Mouse (Mus musculus) heart, embryonic 16.5 days (tissue): ENCODE measurements around the gene Appbp2. TPM values are rescaled to one million over a fixed set of nuclear protein-coding genes. Genes with fewer than 3 reads are reported as not detected.

Source experiments
- ATAC-seq: fragments of 200-750 bp; cut with Nextera tagmentation; replicated peaks from 2 replicates; pipeline ENCODE4 v1.8.0; 2017; ENCODE audit warnings: moderate number of reproducible peaks; ENCODE audit not compliant: insufficient read depth, low FRiP score; ENCODE audit errors: extremely low read depth
- H3K27ac ChIP-seq: fragments of 300-500 bp; sonication (generic); 2 replicates; pipeline ENCODE4 v1.5.1; 2014; ENCODE audit warnings: mild to moderate bottlenecking, low read length, control low read depth, moderate library complexity
- H3K27me3 ChIP-seq: fragments of 300-500 bp; sonication (generic); 2 replicates; pipeline ENCODE4 v1.6.1; 2014; ENCODE audit warnings: low read length, mixed read lengths; ENCODE audit not compliant: control insufficient read depth, insufficient read depth
- H3K36me3 ChIP-seq: fragments of 300-500 bp; sonication (generic); 2 replicates; pipeline ENCODE4 v1.6.1; 2014; ENCODE audit not compliant: control insufficient read depth, insufficient read depth
- H3K4me1 ChIP-seq: fragments of 300-500 bp; sonication (generic); 2 replicates; pipeline ENCODE4 v1.6.1; 2014; ENCODE audit warnings: low read length, mixed read lengths; ENCODE audit not compliant: control insufficient read depth, insufficient read depth
- H3K4me2 ChIP-seq: fragments of 300-500 bp; sonication (generic); 2 replicates; pipeline ENCODE4 v1.6.1; 2014; ENCODE audit warnings: low read depth, mild to moderate bottlenecking, control low read depth, low read length
- H3K4me3 ChIP-seq: fragments of 300-500 bp; sonication (generic); 2 replicates; pipeline ENCODE4 v1.5.1; 2014; ENCODE audit warnings: mild to moderate bottlenecking, control low read depth, low read length
- H3K9ac ChIP-seq: fragments of 300-500 bp; sonication (generic); 2 replicates; pipeline ENCODE4 v1.6.1; 2014; ENCODE audit warnings: low read length, control low read depth
- H3K9me3 ChIP-seq: fragments of 300-500 bp; sonication (generic); replicated peaks from 2 replicates; pipeline ENCODE4 v1.6.1; 2016; ENCODE audit warnings: low read length; ENCODE audit not compliant: control insufficient read depth
- WGBS: fragments of 180-500 bp; shearing (Covaris S2); extraction: QIAGEN DNeasy Blood & Tissue Kit; methylation state at CpG from one replicate; pipeline ENCODE4 v1.1.7; 2014; 5-methylcytosine and 5-hydroxymethylcytosine counted together
- polyA plus RNA-seq: library from polyadenylated mRNA; unstranded; fragments of >200 nt; fragmentation: Nextera tagmentation; extraction: Ambion mirVana; gene quantifications from 2 replicates; pipeline ENCODE4 v1.2.1, GENCODE M21; 2015

Appbp2 gene
- polyA plus RNA-seq, 1 experiment from 2014 or later: 31.8 TPM

DNA sequence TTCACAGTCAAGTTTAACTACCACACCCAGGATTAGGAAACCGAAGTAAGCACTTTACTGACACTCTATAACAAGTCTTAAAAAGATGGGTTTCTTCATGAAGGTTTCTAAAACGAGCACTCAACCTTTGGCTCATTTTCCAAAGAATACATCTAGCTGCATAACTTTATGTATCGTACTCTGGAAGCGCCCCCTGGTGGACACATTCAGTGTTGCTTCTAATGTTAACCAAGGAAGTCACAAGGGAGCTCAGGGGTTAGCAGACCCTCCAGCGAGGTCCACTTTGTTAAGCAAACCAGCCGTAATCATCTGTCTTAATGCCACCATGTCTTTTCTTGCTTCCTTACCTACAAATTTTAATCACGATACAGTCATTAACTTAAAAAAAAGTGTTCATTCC is 26.3 kb upstream of the Appbp2 start:
- H3K27ac ChIP-seq: no peak overlapping the region
- H3K4me1 ChIP-seq: no peaks in the 10 kb centered on the region
- H3K27me3 ChIP-seq: no peaks in the 10 kb centered on the region
- 28% methylated on average over 7 of the region's 7 CpGs for WGBS
- no peak for ATAC-seq
- H3K4me3 ChIP-seq: no peak overlapping the region
- no peaks in the 10 kb centered on the region for H3K36me3 ChIP-seq
- H3K9me3 ChIP-seq: no peaks in the 10 kb centered on the region
- no peak overlapping the region for H3K4me2 ChIP-seq
- no peak overlapping the region for H3K9ac ChIP-seq

DNA sequence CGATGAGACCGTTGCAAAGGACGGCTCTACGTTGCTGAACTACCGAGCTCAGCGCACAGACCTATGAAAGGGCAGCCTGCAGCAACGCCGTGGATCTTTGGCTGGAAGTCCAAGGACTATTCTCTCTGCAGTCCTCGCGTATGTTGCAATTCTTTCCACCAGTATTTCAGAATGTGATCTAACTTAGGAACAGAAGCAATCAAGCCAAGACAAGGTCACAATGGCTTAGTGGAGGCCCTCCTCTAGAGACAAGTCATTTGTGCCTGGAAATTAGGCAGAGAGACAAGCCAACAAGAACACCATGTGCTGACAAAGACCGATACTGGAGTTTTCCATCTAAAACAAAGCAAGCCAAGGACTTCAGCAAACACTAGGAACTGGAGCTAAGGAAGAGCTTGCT is 24.0 kb upstream of the Appbp2 start:
- no peaks in the 10 kb centered on the region for H3K36me3 ChIP-seq
- no peaks in the 10 kb centered on the region for H3K27me3 ChIP-seq
- peaks cover 4% of the 10 kb centered on the region; the same call in 1 of the 2 replicates for H3K4me1 ChIP-seq
- H3K4me3 ChIP-seq: no peak overlapping the region
- no peak overlapping the region for H3K9ac ChIP-seq
- H3K4me2 ChIP-seq: no peak overlapping the region
- 85% methylated on average over 11 of the region's 11 CpGs for WGBS
- H3K27ac ChIP-seq: no peak overlapping the region
- H3K9me3 ChIP-seq: no peaks in the 10 kb centered on the region
- ATAC-seq: no peak

DNA sequence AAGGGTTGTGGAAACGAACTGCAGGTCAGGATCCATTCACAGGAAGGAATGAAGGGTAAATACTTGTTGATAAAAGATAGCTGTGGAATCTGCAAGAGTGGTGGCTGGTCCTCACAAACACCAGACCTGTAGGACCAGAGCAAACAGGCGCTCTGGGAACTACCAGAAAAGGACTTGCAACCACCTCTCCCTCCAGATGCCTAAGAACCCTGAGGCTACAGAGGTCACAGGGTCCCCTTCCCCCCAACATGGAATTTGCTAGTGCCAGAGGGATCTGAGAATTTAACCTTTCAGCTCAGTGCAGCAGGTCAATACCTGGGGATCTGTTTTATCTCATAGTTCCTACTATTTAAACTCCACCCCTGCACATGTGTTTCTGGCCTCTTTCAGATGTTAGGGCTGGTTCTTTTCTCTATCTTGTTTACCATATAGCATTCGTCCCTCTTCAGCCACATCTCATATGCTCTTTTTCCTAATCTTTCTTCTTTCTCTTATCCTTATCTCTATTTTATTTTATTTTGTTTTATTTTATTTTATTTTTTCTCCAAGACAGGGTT is 20.6 kb upstream of the Appbp2 start:
- Histone ChIP-seq H3K9ac (no peak overlapping the region), H3K36me3 (no peaks in the 10 kb centered on the region), H3K27me3 (no peaks in the 10 kb centered on the region), H3K4me3 (no peak overlapping the region), H3K4me2 (no peak overlapping the region), H3K27ac (no peak overlapping the region), H3K9me3 (no peaks in the 10 kb centered on the region), H3K4me1 (peaks cover 4% of the 10 kb centered on the region; the same call in 1 of the 2 replicates)
- WGBS: 15% methylated on average over 3 of the region's 3 CpGs
- ATAC-seq: no peak

DNA sequence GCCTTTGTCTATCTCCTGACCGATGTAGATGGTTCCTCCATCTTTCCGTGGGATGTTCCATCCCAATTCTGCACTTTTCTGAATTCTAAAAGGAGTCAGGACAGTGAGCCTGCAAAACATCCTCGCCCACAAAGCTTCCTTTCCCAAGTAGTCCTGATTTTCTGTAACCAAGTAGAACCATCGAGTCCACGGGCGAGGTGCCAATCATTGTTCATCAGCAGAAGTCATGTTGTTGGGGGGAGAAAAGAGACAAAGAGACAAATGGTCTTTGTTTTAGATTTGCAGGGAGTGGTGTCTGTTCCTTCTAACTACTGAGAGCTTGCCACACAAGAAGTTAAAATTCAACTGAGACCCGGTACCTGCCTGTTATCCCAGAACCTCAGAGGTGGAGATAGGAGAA is 18.7 kb upstream of the Appbp2 start:
- no peaks in the 10 kb centered on the region for H3K36me3 ChIP-seq
- H3K27ac ChIP-seq: no peak overlapping the region
- H3K4me2 ChIP-seq: no peak overlapping the region
- WGBS: 75% methylated on average over 7 of the region's 7 CpGs
- H3K9ac ChIP-seq: no peak overlapping the region
- H3K9me3 ChIP-seq: no peaks in the 10 kb centered on the region
- no peaks in the 10 kb centered on the region for H3K27me3 ChIP-seq
- H3K4me3 ChIP-seq: no peak overlapping the region
- peaks cover 4% of the 10 kb centered on the region; the same call in 1 of the 2 replicates for H3K4me1 ChIP-seq
- no peak for ATAC-seq

DNA sequence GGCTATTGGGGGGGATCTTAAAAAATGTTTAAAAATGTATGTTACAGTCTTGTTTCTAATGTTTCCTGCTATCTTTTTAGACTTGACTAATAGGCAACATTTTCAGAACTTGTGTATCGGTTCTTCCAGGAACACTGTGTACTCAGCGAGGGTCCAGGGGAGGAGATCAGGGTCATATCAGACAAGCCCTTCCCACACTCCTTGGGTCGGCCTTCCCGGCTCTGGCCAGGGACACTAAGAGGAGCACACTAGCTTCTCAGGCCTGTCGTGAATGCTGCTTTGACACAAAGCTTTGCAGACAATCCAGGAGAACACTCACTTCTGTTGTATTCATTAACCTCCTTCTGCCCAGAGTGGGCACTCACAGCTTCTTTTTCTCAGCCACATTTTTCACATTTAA is 18.1 kb upstream of the Appbp2 start:
- Histone ChIP-seq H3K9ac (no peak overlapping the region), H3K9me3 (no peaks in the 10 kb centered on the region), H3K4me1 (peaks cover 4% of the 10 kb centered on the region; the same call in 1 of the 2 replicates), H3K4me3 (no peak overlapping the region), H3K36me3 (no peaks in the 10 kb centered on the region), H3K4me2 (no peak overlapping the region), H3K27me3 (no peaks in the 10 kb centered on the region), H3K27ac (no peak overlapping the region)
- WGBS: 66% methylated on average over 5 of the region's 5 CpGs
- no peak for ATAC-seq

DNA sequence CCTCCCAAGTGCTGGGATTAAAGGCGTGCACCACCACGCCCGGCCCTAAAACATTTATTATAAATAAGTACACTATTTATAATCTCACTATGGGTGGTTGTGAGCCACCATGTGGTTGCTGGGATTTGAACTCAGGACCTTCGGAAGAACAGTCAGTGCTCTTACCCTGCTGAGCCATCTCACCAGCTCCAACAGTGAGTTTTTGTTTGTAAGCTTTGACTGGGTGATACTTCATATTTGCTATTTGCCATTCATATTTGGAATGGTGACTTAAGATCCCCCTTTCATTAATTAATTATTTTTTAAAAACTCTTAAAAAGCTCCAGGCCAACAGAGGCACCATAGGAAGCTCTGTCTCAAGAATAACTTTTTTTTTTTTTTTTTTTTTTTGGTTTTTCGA is 17.0 kb upstream of the Appbp2 start:
- Histone ChIP-seq H3K4me3 (no peak overlapping the region), H3K9ac (no peak overlapping the region), H3K36me3 (no peaks in the 10 kb centered on the region), H3K4me1 (peaks cover 4% of the 10 kb centered on the region; the same call in 1 of the 2 replicates), H3K4me2 (no peak overlapping the region), H3K9me3 (no peaks in the 10 kb centered on the region), H3K27ac (no peak overlapping the region), H3K27me3 (no peaks in the 10 kb centered on the region)
- ATAC-seq: no peak
- 85% methylated on average over 5 of the region's 5 CpGs for WGBS

DNA sequence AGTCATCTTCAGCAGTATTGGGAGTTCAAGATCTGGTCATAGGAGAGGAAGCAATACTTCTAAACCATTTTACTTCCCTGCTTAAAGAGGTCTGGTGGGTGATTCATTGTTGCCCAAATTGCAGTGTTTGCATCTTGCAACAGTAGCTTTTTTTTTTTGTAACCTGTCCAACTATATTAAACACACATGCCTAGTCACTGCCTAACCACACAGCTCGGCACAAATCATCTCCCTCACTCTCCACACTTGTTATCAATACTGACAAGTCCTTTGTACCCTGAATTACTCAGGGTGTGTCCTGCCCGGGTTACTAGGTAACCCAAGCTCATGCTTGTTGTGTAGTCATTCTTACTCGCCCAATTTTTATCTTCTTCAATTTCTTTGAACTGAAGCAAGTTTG is 15.5 kb upstream of the Appbp2 start:
- Histone ChIP-seq H3K36me3 (no peaks in the 10 kb centered on the region), H3K4me3 (no peak overlapping the region), H3K9me3 (no peaks in the 10 kb centered on the region), H3K4me1 (peaks cover 3% of the 10 kb centered on the region; the same call in 1 of the 2 replicates), H3K27ac (no peak overlapping the region), H3K4me2 (no peak overlapping the region), H3K9ac (no peak overlapping the region), H3K27me3 (no peaks in the 10 kb centered on the region)
- ATAC-seq: no peak
- 42% methylated on average over 3 of the region's 3 CpGs for WGBS

DNA sequence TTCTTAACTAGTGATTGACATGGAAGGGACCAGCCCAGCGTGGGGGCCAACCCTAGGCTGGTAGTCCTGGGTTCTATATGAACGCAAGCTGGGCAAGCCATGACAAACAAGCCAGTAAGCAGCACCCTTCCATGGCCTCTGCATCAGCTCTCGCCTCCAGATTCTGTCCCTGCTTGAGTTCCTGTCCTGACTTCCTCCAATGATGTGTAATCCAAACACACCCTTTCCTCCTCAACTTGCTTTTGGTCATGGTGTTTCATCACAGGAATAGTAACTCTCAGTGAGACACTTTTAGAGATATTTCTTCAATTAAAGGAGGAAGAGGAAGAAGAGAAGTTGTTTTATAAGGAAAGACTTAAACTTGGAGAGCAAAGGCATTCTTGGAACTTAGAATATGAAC is 14.4 kb upstream of the Appbp2 start:
- no peak overlapping the region for H3K27ac ChIP-seq
- H3K4me2 ChIP-seq: no peak overlapping the region
- no peaks in the 10 kb centered on the region for H3K4me1 ChIP-seq
- H3K27me3 ChIP-seq: no peaks in the 10 kb centered on the region
- no peaks in the 10 kb centered on the region for H3K36me3 ChIP-seq
- no peak overlapping the region for H3K9ac ChIP-seq
- WGBS: 67% methylated on average over 3 of the region's 3 CpGs
- ATAC-seq: no peak
- no peaks in the 10 kb centered on the region for H3K9me3 ChIP-seq
- H3K4me3 ChIP-seq: no peak overlapping the region

DNA sequence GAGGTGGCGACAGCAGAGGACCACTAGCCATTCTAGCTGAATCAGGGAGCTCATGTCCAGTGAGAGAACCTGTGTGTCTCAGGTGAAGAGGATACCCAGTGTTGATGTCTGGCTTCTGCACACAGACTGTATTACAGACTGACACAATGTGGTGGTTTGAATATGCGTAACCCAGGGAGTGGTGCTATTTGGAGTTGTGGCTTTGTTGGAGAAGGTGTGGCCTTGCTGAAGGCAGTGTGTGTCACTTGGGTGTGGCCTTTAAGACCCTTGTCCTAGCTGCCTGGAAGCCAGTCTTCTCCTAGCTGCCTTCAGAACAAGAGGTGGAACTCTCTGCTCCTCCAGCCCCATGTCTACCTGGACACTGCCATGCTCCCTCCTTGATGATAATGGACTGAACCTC is 13.2 kb upstream of the Appbp2 start:
- no peak for ATAC-seq
- Histone ChIP-seq H3K4me1 (no peaks in the 10 kb centered on the region), H3K9me3 (no peaks in the 10 kb centered on the region), H3K36me3 (no peaks in the 10 kb centered on the region), H3K27me3 (no peaks in the 10 kb centered on the region), H3K4me3 (no peak overlapping the region), H3K9ac (no peak overlapping the region), H3K27ac (no peak overlapping the region), H3K4me2 (no peak overlapping the region)
- WGBS: 85% methylated on average over 2 of the region's 2 CpGs
